Mouse (Mus musculus) Patski (cell line): Measurements from ENCODE around the gene Tmem258. TPM values are rescaled to one million over a fixed set of nuclear protein-coding genes. Genes with fewer than 3 reads are reported as not detected.

Experiments used
- ATAC-seq: fragments of 100-300 bp; one replicate; pipeline ENCODE4 v1.8.0; 2021
- CTCF ChIA-PET: fragments of 350-600 bp; sonication (Branson Sonifier 250); formaldehyde crosslinking; loops from one replicate; lab custom pipeline; 2022; ENCODE audit warnings: inconsistent platforms; lab: Charles Lee
- POLR2A ChIA-PET: fragments of 350-600 bp; sonication (Branson Sonifier 250); formaldehyde crosslinking; loops from one replicate; lab custom pipeline; 2022; ENCODE audit warnings: antibody characterized with exemption, inconsistent platforms; lab: Charles Lee
- DNase-seq: peaks from one replicate; pipeline ENCODE4 v3.0.0-alpha.2; 2011; ENCODE audit warnings: low read depth, low spot score
- H3K27me3 ChIP-seq: fragments of 371-371 bp; one replicate; pipeline ENCODE4 v1.5.1; 2021
- CTCF ChIP-seq: fragments of 100-300 bp; IDR thresholded peaks from one replicate; pipeline ENCODE4 v1.5.1; 2021
- in situ Hi-C: fragments of 300-500 bp; cut with MboI; formaldehyde crosslinking; loops from 3 replicates; pipeline ENCODE4 v1.11.1; 2018; ENCODE audit warnings: low pct_unique_long_range_greater_than_20kb, mixed read lengths
- polyA plus RNA-seq: library from polyadenylated mRNA; unstranded; gene quantifications from one replicate; pipeline ENCODE4 v1.2.3, GENCODE M21; 2021

Tmem258 gene
- polyA plus RNA-seq, 1 experiment from 2014 or later = 211 TPM

DNA sequence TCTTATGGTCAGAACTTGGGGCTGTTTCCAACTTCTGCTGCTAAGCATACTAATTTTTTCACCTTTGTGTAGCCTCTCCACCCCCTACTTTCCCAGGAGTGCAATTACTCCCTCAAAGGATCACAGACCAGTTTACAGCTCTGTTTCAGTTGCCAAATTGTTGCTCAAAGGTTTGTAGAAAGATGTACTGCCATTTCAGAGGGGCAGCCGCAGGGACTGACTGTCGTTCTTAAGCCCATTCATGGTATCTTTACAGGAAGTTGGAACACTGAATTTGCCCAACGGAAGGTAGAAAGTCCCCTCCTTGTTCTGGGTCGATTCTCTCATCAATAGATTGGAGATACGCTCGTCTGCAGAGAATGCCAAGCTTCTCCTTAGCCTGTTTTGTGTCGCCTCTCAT lies 32.5 kb upstream of the Tmem258 start:
- in situ Hi-C loops = no loop called here
- CTCF ChIA-PET = interaction anchor here (0.7 to 2.5 kb wide), 4 partner anchors 11 to 22 kb away, joined by 3 to 10 read pairs (median 3); partner anchors contain the start of gene Fads1
- DNase-seq (no peak), ATAC-seq (no peak)
- H3K27me3 ChIP-seq = no peaks in the 10 kb centered on the region
- POLR2A ChIA-PET = interaction anchor here (0.7 kb wide), 1 partner anchor 129 kb away, joined by 3 read pairs; no protein-coding TSS in a partner anchor
- TF ChIP-seq CTCF = no peak

DNA sequence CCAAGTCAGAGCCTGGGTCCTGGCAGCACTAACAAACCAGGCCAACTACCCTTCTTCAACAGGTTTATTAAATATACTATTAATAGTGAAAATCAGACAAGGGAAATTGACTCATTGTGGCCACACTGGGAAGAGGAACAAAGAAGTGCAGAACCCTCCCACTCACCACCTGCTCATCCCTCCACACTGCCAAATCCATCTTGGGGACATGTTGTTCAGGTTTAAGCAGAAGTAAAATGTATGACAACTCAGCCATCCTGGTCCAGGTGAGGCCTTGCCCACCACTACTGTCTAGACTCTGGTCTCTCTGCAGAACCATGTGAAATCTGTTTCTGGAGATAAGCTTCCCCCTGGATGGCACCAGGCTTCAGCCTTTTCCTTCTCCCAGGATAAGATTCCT lies 32.0 kb upstream of the Tmem258 start:
- POLR2A ChIA-PET = no interaction called here
- DNase-seq = no peak
- ATAC-seq = no peak
- H3K27me3 ChIP-seq = no peaks in the 10 kb centered on the region
- in situ Hi-C loops = no loop called here
- no peak for TF ChIP-seq CTCF
- CTCF ChIA-PET = interaction anchor here (0.7 to 2.5 kb wide), 3 partner anchors 11 to 23 kb away, joined by 3 to 10 read pairs (median 3); partner anchors contain the start of gene Fads1

DNA sequence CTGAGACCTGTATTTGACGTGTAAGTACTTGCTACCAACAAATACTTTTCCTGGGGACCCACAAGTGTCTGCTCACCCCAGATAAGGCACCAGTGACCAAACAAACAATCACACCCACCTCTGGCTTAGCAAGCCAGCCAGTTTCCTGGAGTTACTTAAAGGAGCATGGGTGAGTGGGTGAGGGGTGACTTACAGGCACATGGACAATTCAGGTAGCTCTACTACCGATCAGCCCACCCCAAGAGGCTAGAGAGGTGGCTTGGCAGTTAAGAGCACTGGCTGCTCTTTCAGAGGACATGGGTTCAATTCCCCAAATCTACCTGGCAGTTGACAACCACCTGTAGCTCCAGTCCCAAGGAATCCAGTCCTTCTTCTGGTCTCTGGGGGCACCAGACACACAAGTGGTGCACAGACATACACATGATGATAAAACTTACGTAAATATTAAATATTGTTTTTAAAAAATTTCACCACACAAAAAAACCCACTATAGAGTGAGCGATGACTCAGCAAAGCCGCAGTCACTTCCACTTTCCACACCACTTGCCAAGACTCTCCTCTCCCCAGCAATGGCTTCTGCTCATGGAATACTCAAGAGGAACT lies 30.6 kb upstream of the Tmem258 start:
- TF ChIP-seq CTCF = no peak
- ChIA-PET POLR2A (no interaction called here), CTCF (no interaction called here)
- DNase-seq = no peak
- ATAC-seq = no peak
- in situ Hi-C loops = no loop called here
- no peaks in the 10 kb centered on the region for H3K27me3 ChIP-seq

DNA sequence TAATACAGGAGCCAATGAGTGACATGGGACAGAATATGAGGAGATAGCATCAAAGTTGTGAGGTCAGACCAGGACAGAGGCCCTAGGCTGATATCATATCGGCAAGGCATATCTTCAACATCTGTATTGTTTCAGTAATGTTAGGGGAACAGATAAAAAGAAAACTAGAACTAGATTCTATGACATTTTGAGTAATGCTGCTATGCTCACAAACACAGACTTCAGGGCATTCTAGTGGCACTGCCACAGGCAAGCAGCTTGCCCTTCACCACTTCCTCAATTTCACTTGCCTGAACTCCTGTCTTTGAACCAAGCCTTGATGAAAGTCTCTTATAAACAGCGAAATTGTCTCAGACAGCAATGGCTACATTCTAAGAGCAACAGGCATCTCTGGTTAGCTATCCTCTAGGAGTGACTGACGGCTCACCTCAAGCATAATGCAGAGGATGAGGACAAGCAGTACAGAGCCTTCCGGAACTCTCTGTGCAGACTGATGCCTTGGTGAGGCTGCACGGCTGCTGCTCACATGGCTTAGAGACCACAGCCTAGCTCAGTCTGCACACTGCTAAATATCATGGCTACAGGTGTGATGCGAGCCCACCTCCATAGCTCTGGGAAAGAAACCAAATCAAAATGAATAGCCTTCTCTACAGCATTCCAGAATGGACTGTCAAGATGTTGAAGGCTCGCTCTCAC lies 29.8 kb upstream of the Tmem258 start:
- ChIA-PET POLR2A (interaction anchor here (0.6 kb wide), 1 partner anchor 435 kb away, joined by 3 read pairs; no protein-coding TSS in a partner anchor), CTCF (interaction anchor here (1.6 kb wide), 1 partner anchor 15 kb away, joined by 5 read pairs; no protein-coding TSS in a partner anchor)
- TF ChIP-seq CTCF = no peak
- ATAC-seq = no peak
- H3K27me3 ChIP-seq = no peaks in the 10 kb centered on the region
- in situ Hi-C loops = no loop called here
- no peak for DNase-seq

DNA sequence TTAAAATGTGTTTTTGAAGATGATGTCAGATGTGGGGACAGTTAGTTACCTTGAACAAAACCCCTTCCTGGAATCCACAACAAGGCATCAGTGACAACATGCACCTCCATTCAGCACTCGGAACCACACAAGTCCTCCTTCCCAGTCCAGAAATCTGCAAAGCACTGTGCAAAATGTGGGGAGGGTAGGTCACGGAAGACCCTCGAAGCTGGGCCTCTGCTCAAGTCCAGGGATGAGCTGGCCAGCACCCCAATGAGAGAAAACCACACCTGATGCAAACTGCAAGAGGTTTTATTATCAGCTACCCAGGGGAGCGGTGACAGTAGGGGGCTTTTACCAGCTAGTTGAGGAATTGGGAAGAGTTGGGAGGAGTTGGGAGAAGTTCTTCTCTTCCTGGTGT lies 28.9 kb upstream of the Tmem258 start:
- H3K27me3 ChIP-seq = no peaks in the 10 kb centered on the region
- ChIA-PET CTCF (interaction anchor here (1.0 to 1.6 kb wide), 2 partner anchors 10 to 16 kb away, joined by 4 to 5 read pairs; no protein-coding TSS in a partner anchor), POLR2A (interaction anchor here (0.7 kb wide), 1 partner anchor 79 kb away, joined by 3 read pairs; no protein-coding TSS in a partner anchor)
- ATAC-seq = no peak
- in situ Hi-C loops = no loop called here
- no peak for TF ChIP-seq CTCF
- DNase-seq = no peak

DNA sequence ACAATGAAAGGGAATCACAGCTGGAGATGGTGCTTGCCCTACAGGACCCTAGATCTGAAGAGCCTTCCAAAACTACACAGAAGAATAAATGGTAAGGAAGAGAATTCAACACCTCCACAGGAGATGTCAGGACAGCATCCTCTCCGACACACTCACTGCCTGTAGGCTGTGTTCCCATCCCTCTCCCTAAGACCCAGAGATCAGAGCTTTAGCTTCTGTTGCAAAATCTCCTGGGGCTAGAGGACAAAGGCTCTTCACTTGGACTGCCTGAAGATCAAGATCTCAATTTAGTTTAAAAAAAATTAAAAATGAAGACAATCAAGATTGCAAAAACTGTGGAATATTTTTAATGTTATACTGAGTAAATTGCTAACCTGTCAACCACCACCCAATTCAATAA lies 27.3 kb upstream of the Tmem258 start:
- TF ChIP-seq CTCF = no peak
- ChIA-PET POLR2A (no interaction called here), CTCF (interaction anchor here (1.0 to 1.4 kb wide), 4 partner anchors 11 to 97 kb away, joined by 3 read pairs; no protein-coding TSS in a partner anchor)
- no peaks in the 10 kb centered on the region for H3K27me3 ChIP-seq
- in situ Hi-C loops = no loop called here
- no peak for ATAC-seq
- no peak for DNase-seq

DNA sequence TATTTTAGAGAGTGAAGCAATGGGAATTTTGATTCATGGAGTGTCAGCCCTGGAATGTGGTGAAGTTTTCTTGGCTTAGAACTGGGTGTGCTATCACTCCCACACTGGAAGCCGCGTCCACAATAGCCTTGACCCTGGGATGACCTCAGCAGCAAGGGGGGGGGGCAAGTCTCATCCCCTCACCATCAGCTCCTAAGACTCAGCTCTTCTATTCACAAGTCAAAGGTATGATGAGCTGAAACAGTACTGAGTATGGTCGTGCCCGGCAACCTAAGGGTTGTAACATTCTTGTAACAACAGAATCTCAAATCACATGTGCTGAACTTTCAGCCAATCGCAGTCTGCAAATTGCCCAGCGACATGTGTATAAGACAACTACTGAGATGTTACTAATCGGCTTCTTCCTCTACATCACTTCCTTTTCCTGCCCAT lies 26.9 kb upstream of the Tmem258 start:
- POLR2A ChIA-PET = no interaction called here
- no peak for TF ChIP-seq CTCF
- no peak for DNase-seq
- in situ Hi-C loops = no loop called here
- CTCF ChIA-PET = interaction anchor here (1.0 to 1.4 kb wide), 4 partner anchors 10 to 77 kb away, joined by 3 to 4 read pairs (median 3); no protein-coding TSS in a partner anchor
- ATAC-seq = no peak
- H3K27me3 ChIP-seq = no peaks in the 10 kb centered on the region

DNA sequence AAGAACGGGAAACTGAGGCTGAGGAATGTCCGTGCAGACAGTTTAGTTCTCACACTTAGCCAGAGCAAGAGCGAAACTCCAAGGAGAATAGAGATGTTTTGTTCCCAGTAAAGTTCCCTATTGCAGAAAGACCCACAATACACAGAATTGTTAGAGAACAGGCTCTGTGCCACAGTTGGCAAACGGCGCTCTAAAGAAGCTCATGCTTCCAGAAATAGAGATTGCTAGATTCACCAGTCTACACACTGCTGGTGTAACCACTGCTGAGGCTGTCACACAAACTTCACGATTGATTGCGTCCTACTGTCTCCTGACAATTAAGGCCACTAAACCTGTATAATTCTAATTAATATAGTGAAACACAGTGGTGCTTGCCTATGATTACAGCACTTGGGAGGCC lies 22.6 kb upstream of the Tmem258 start:
- no peaks in the 10 kb centered on the region for H3K27me3 ChIP-seq
- no peak for TF ChIP-seq CTCF
- ATAC-seq (no peak), DNase-seq (no peak)
- ChIA-PET POLR2A (no interaction called here), CTCF (interaction anchor here (1.1 to 4.8 kb wide), 4 partner anchors 11 to 142 kb away, joined by 3 to 46 read pairs (median 7); no protein-coding TSS in a partner anchor)
- in situ Hi-C loops = loop anchor here (5.0 kb wide), 1 partner anchor 84 kb away; no protein-coding TSS in a partner anchor

DNA sequence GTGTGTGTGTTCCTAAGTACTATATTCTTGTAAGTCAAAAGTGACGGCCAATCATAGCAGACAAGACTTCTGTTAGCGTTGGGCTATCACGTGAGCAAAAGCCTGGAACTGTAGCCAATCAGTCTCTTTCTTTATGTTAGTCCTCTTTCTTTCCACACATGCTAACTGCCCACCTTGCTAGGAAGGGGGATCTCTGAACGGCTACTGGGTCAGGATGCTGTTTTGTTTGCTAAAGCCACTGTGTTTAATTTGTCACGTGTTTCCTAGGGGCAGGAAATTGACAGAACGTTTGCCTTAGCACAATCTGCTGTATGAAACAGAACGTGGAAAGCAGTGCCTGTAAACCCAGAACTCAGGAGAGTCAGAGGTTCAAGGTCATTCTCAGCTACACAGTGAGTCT lies 21.7 kb upstream of the Tmem258 start:
- TF ChIP-seq CTCF = no peak
- ChIA-PET POLR2A (interaction anchor here (0.7 to 1.8 kb wide), 3 partner anchors 25 to 79 kb away, joined by 3 to 7 read pairs (median 3); no protein-coding TSS in a partner anchor), CTCF (interaction anchor here (0.8 to 4.8 kb wide), 14 partner anchors 10 to 143 kb away, joined by 3 to 46 read pairs (median 4); partner anchors contain the start of gene Fads2)
- DNase-seq (no peak), ATAC-seq (no peak)
- no peaks in the 10 kb centered on the region for H3K27me3 ChIP-seq
- in situ Hi-C loops = loop anchor here (5.0 kb wide), 1 partner anchor 85 kb away; no protein-coding TSS in a partner anchor

DNA sequence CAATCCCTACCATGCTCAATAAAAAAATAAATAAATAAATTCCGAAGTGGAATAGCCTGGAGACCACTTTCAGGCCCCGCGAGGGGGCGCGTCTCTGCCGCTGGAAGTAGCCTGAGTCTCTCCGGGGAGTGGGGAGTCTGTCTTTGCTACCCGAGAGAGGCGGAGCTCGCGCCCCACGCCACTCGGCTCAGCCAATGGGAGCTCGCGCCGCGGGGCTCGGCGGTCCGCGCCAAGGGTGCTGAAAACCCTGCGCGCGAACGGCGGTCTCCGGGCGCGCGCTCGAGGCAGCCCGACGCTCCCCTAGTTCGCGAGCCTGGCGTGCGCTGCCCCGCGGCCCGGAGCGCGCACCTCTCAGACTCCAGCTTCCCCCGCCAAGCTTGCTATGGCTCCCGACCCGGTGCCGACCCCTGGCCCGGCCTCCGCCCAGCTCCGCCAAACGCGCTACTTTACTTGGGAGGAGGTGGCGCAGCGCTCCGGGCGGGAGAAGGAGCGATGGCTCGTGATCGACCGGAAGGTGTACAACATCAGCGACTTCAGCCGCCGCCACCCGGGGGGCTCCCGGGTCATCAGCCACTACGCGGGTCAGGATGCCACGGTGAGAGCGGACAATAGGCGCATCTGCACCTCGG lies 21.0 kb upstream of the Tmem258 start, which contains the start of gene Fads1:
TSS of gene Fads1 (plus strand) at position 219 of the 629 bp plus-strand sequence.
- peak; percentile 90 for ATAC-seq
- DNase-seq = no peak
- in situ Hi-C loops = loop anchor here (5.0 kb wide), 1 partner anchor 85 kb away; no protein-coding TSS in a partner anchor
- H3K27me3 ChIP-seq = no peaks in the 10 kb centered on the region
- ChIA-PET POLR2A (interaction anchor here (0.6 to 1.8 kb wide), 9 partner anchors 12 to 242 kb away, joined by 3 to 7 read pairs (median 3); no protein-coding TSS in a partner anchor), CTCF (interaction anchor here (0.8 to 4.8 kb wide), 14 partner anchors 9 to 144 kb away, joined by 3 to 46 read pairs (median 5); partner anchors contain the start of gene Fads2)
- TF ChIP-seq CTCF = peak; percentile 94
